Mouse (Mus musculus): Measurements from ENCODE around the gene Ccdc80. TPM values are rescaled to one million over a fixed set of nuclear protein-coding genes. Genes with fewer than 3 reads are reported as not detected.

The Ccdc80 gene
- polyA plus RNA-seq, 1 experiment from 2014 or later, result 13.0 TPM

- H3K4me1 ChIP-seq, result peaks cover 17% of the 10 kb centered on the region
- H3K27me3 ChIP-seq (ENCODE audit: low read depth, poor library complexity, severe bottlenecking), result no peaks in the 10 kb centered on the region
- no peak overlapping the region for H3K27ac ChIP-seq (replicated peaks)
- no peak overlapping the region for H3K4me3 ChIP-seq
- no peak for DNase-seq (ENCODE audit: low spot score)
- H3K9me3 ChIP-seq (replicated peaks), result no peaks in the 10 kb centered on the region
- WGBS, result 89% methylated on average over 26 of the region's 26 CpGs
- no peaks in the 10 kb centered on the region for H3K36me3 ChIP-seq
Measured at GRCm38 (mm10) chr16:45095561-45096482, 2.6 kb downstream of the Ccdc80 start.

DNA sequence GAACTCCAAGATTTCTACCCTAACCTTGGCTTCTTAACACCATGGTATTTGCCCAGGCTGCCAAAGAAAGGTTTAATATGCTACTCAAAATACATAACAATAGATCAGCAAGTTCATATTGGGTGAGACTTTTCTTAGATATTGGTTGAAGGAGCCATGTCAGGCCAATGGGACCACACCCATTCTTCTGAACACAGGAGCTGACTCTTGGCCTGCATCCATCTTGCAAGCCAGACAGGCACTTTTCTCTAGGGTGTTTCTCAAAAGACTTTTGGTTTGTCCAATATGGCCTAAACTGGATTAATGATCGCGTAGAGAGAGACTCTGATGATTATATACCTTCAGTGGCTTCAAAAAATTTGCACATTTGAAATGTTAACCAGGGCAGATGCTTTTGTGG is 4.3 kb downstream of the Ccdc80 start:
- H3K27ac ChIP-seq (replicated peaks), result no peak overlapping the region
- H3K9me3 ChIP-seq (replicated peaks), result no peaks in the 10 kb centered on the region
- H3K4me1 ChIP-seq, result peaks cover 17% of the 10 kb centered on the region
- no peaks in the 10 kb centered on the region for H3K27me3 ChIP-seq (ENCODE audit: low read depth, poor library complexity, severe bottlenecking)
- H3K4me3 ChIP-seq, result no peak overlapping the region
- WGBS, result 94% methylated on average over 2 of the region's 2 CpGs
- DNase-seq (ENCODE audit: low spot score), result no peak
- H3K36me3 ChIP-seq, result no peaks in the 10 kb centered on the region

DNA sequence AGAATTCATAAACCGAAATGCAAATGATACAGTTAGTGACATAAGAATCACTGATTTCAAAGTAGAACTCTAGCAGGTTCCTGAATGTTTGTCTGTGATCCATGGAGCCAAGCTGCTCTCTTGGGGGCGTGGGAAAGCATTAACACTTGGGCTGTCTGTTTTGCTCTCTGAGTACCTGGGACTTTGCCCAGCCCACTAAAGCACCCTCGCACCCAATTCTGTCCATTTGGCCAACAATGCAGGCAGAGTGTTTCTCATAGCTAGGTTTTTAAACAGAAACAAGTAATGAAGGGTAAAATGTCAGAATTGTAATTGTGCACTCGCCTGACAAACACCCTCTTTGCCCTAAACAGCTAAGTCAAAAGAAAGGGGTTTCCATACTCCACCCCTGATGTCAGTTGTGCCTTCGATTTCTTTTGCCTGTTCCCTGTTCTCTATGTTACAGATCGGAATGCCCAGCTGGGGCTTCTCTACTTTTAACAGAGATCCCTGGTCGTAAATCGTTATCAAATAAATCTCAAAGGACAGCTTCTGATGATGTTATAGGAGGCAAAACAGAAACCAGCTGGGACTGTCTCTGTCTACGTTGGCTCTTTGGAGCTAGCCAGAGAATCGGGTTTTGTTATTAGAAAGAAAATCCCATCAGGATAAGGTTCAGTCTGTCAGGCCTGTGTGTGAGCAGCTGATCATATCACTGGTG is 5.1 kb downstream of the Ccdc80 start:
- H3K4me3 ChIP-seq, result no peak overlapping the region
- no peak overlapping the region for H3K27ac ChIP-seq (replicated peaks)
- WGBS, result 83% methylated on average over 10 of the region's 10 CpGs
- no peaks in the 10 kb centered on the region for H3K9me3 ChIP-seq (replicated peaks)
- H3K4me1 ChIP-seq, result peaks cover 17% of the 10 kb centered on the region
- no peaks in the 10 kb centered on the region for H3K27me3 ChIP-seq (ENCODE audit: low read depth, poor library complexity, severe bottlenecking)
- DNase-seq (ENCODE audit: low spot score), result no peak
- no peaks in the 10 kb centered on the region for H3K36me3 ChIP-seq

- 83% methylated on average over 6 of the region's 6 CpGs for WGBS
- H3K36me3 ChIP-seq, result no peaks in the 10 kb centered on the region
- H3K27ac ChIP-seq (replicated peaks), result no peak overlapping the region
- H3K27me3 ChIP-seq (ENCODE audit: low read depth, poor library complexity, severe bottlenecking), result no peaks in the 10 kb centered on the region
- no peaks in the 10 kb centered on the region for H3K9me3 ChIP-seq (replicated peaks)
- no peak for DNase-seq (ENCODE audit: low spot score)
- H3K4me3 ChIP-seq, result no peak overlapping the region
- peaks cover 14% of the 10 kb centered on the region for H3K4me1 ChIP-seq
Measured at GRCm38 (mm10) chr16:45098886-45099210, 5.6 kb downstream of the Ccdc80 start.

DNA sequence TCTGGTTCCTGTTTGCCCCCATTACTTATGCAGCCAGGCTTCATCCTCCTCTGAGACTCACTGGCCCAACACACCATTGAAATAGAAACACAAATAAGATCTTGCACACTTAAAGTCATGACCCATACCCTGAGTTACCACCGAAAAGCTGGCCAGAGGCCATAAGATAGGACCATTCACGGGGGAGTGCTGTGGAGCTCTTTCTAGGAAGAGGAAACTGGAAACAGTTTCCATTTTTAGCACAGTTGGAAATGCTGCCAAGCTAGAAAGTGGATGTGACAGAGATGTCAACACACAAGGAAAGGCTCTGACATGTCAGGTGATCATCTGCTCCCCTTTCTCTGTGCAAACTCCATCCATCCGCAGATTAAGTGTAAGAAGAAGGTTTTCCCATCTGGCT is 7.7 kb downstream of the Ccdc80 start:
- no peaks in the 10 kb centered on the region for H3K27me3 ChIP-seq (ENCODE audit: low read depth, poor library complexity, severe bottlenecking)
- no peak overlapping the region for H3K27ac ChIP-seq (replicated peaks)
- DNase-seq (ENCODE audit: low spot score), result no peak
- no peaks in the 10 kb centered on the region for H3K9me3 ChIP-seq (replicated peaks)
- H3K4me1 ChIP-seq, result peaks cover 4% of the 10 kb centered on the region; the same call in 1 of the 2 replicates
- 77% methylated on average over 3 of the region's 3 CpGs for WGBS
- no peak overlapping the region for H3K4me3 ChIP-seq
- no peaks in the 10 kb centered on the region for H3K36me3 ChIP-seq

DNA sequence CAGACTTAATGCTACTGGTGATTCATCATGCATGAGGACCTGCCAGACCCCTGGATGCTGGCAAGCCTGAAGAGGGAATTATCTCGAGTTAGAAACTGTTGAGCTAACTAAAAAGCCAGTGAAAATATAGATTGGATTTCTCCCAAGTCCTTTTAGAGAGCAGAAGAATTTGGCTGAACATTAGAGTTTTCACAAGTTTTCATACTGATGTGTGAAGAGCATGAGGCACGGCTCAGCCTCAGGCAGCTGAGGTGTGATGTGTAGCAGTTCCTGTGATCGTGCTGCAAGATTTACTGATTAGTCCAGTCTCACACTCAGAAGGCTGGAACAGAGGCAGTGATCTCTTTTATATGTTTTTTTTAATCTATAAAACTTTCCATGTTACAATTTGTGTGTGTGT is 11.8 kb downstream of the Ccdc80 start:
- H3K36me3 ChIP-seq, result no peaks in the 10 kb centered on the region
- no peak overlapping the region for H3K27ac ChIP-seq (replicated peaks)
- no peak for DNase-seq (ENCODE audit: low spot score)
- H3K27me3 ChIP-seq (ENCODE audit: low read depth, poor library complexity, severe bottlenecking), result no peaks in the 10 kb centered on the region
- H3K4me3 ChIP-seq, result no peak overlapping the region
- H3K9me3 ChIP-seq (replicated peaks), result no peaks in the 10 kb centered on the region
- WGBS, result 81% methylated on average over 3 of the region's 3 CpGs
- no peaks in the 10 kb centered on the region for H3K4me1 ChIP-seq

GRCm38 (mm10) chr16:45108203-45108878 is 15.1 kb downstream of the Ccdc80 start:
- Histone ChIP-seq H3K4me1 (no peaks in the 10 kb centered on the region), H3K27ac (replicated peaks) (no peak overlapping the region), H3K4me3 (no peak overlapping the region), H3K9me3 (replicated peaks) (no peaks in the 10 kb centered on the region), H3K36me3 (no peaks in the 10 kb centered on the region), H3K27me3 (ENCODE audit: low read depth, poor library complexity, severe bottlenecking) (no peaks in the 10 kb centered on the region)
- WGBS, result 85% methylated on average over 5 of the region's 5 CpGs
- DNase-seq (ENCODE audit: low spot score), result no peak

- Histone ChIP-seq H3K27me3 (ENCODE audit: low read depth, poor library complexity, severe bottlenecking) (no peaks in the 10 kb centered on the region), H3K36me3 (no peaks in the 10 kb centered on the region), H3K9me3 (replicated peaks) (no peaks in the 10 kb centered on the region), H3K4me3 (no peak overlapping the region), H3K4me1 (no peaks in the 10 kb centered on the region), H3K27ac (replicated peaks) (no peak overlapping the region)
- 68% methylated on average over 4 of the region's 4 CpGs for WGBS
- DNase-seq (ENCODE audit: low spot score), result no peak
Measured at GRCm38 (mm10) chr16:45110498-45110897, 17.3 kb downstream of the Ccdc80 start.

DNA sequence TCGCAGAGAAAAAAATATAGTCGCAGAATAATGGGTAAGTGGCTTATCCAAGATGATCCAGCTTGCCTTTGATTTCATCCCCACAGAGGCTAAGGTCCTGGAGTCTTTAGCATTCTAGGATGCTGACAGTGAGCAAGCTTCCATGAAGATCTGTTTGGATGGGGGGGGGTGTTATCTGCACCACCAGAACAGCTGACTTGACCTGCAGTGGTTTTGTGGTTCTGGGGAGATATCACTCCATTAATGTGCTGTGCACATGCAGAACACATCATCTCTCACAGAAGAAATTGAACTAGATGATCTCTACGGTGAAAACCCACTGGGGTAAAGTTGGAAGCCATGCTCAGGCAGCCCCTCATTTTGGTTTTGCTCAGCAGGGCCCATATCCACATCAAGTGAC is 24.0 kb downstream of the Ccdc80 start:
- DNase-seq (ENCODE audit: low spot score), result no peak
- H3K4me3 ChIP-seq, result no peak overlapping the region
- H3K27me3 ChIP-seq (ENCODE audit: low read depth, poor library complexity, severe bottlenecking), result no peaks in the 10 kb centered on the region
- no peak overlapping the region for H3K27ac ChIP-seq (replicated peaks)
- H3K36me3 ChIP-seq, result no peaks in the 10 kb centered on the region
- no peaks in the 10 kb centered on the region for H3K9me3 ChIP-seq (replicated peaks)
- WGBS, result 95% methylated on average over 3 of the region's 3 CpGs
- no peaks in the 10 kb centered on the region for H3K4me1 ChIP-seq

- Histone ChIP-seq H3K36me3 (no peaks in the 10 kb centered on the region), H3K4me3 (no peak overlapping the region), H3K4me1 (no peaks in the 10 kb centered on the region), H3K27ac (replicated peaks) (no peak overlapping the region), H3K9me3 (replicated peaks) (no peaks in the 10 kb centered on the region), H3K27me3 (ENCODE audit: low read depth, poor library complexity, severe bottlenecking) (no peaks in the 10 kb centered on the region)
- WGBS, result 85% methylated on average over 3 of the region's 3 CpGs
- no peak for DNase-seq (ENCODE audit: low spot score)
Measured at GRCm38 (mm10) chr16:45118760-45119159, 25.6 kb downstream of the Ccdc80 start.

- Histone ChIP-seq H3K4me3 (no peak overlapping the region), H3K27me3 (ENCODE audit: low read depth, poor library complexity, severe bottlenecking) (no peaks in the 10 kb centered on the region), H3K27ac (replicated peaks) (no peak overlapping the region), H3K36me3 (no peaks in the 10 kb centered on the region), H3K4me1 (no peaks in the 10 kb centered on the region), H3K9me3 (replicated peaks) (no peaks in the 10 kb centered on the region)
- no peak for DNase-seq (ENCODE audit: low spot score)
- WGBS, result 81% methylated on average over 5 of the region's 5 CpGs
Measured at GRCm38 (mm10) chr16:45120844-45121425, 27.7 kb downstream of the Ccdc80 start.

DNA sequence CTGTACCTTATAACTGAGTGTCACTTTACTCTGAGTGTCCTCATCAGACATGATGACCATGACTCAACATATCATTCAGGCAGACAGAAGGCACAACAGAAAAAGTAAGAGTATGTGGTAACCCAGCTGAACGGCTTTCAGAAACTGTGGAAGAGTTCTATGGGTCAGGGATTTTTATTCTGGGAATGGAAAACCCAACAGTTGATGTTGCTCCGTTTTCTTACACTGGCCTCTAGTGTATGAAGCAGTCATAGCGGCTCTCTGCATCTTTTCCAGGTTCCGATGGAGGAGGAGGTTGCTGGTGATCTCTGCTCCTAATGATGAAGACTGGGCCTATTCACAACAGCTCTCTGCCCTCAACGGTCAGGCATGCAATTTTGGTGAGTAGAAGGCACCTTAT is 29.4 kb downstream of the Ccdc80 start:
- Histone ChIP-seq H3K27ac (replicated peaks) (no peak overlapping the region), H3K9me3 (replicated peaks) (no peaks in the 10 kb centered on the region), H3K4me1 (no peaks in the 10 kb centered on the region), H3K27me3 (ENCODE audit: low read depth, poor library complexity, severe bottlenecking) (no peaks in the 10 kb centered on the region), H3K36me3 (no peaks in the 10 kb centered on the region), H3K4me3 (no peak overlapping the region)
- 62% methylated on average over 5 of the region's 5 CpGs for WGBS
- no peak for DNase-seq (ENCODE audit: low spot score)

Measured in midbrain, embryonic 10.5 days (tissue).